Mouse (Mus musculus) lung, adult 2 months (tissue): ENCODE measurements around the gene Phkb.

Experiments
- CTCF ChIP-seq: fragments of 200-500 bp; IDR thresholded peaks from 2 replicates; pipeline ENCODE4 v1.5.1; 2011; ENCODE audit warnings: mild to moderate bottlenecking, low read length, control low read depth; ENCODE audit not compliant: insufficient read depth
- POLR2A ChIP-seq: fragments of 200-500 bp; IDR thresholded peaks from 2 replicates; pipeline ENCODE4 v1.6.1; 2011; ENCODE audit warnings: low read depth, mild to moderate bottlenecking, control low read depth, low read length, borderline replicate concordance; ENCODE audit errors: extremely low read depth

DNA sequence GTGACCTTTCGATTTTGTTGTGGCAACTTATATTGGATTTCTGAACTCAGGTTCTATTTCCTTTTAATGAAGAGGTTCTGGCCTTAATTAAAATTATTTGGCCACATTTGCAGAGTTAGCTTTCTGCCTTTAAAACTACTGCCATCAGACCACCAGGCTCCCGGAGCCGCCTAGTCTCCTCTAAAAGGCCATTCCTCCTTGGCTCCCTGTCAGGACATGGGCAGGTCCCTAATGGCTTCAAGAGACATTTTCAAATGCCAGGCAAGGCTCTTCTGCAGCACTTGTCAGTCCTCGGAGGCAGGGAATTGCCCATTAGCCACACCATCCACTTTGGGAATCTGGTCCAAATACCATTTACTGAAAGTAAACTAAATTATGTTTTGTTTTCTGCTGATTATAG is 242.6 kb downstream of the Phkb start:
- TF ChIP-seq CTCF (no peak), POLR2A (no peak)
